Mouse (Mus musculus) lung, postnatal 4 days (tissue): Measurements from ENCODE around the gene Slamf1.
"Not testable (repeated sequence)": the region's sequence is repeated elsewhere in the genome, so short reads cannot be mapped to it uniquely, and the experiment has no call there.

ENCODE experiments used
- DNase-seq, 2 experiments: peaks; one replicate each; pipeline ENCODE4 v3.0.0; 2021

Slamf1 gene

GRCm38 (mm10) chr1:171811048-171811447, 44.1 kb downstream of the Slamf1 start:
- DNase-seq = not testable (repeated sequence)

GRCm38 (mm10) chr1:171815545-171816439, 48.9 kb downstream of the Slamf1 start:
- DNase-seq = peak in 1 of 2 experiments; percentile 39

- no peak for DNase-seq
Observed at GRCm38 (mm10) chr1:171816991-171817390, 50.1 kb downstream of the Slamf1 start.

GRCm38 (mm10) chr1:171821331-171821730, 54.4 kb downstream of the Slamf1 start:
- DNase-seq = no peak

GRCm38 (mm10) chr1:171825462-171825861, 58.5 kb downstream of the Slamf1 start:
- no peak for DNase-seq

GRCm38 (mm10) chr1:171826164-171826563, 59.2 kb downstream of the Slamf1 start:
- DNase-seq = no peak

- DNase-seq = no peak
Observed at GRCm38 (mm10) chr1:171827674-171828073, 60.7 kb downstream of the Slamf1 start.

GRCm38 (mm10) chr1:171839488-171839887, 72.6 kb downstream of the Slamf1 start, which contains the start of gene Cd84:
Gene Cd84 (plus strand): TSS chr1:171839697.
- DNase-seq = no peak

- DNase-seq = peak in 1 of 2 experiments; percentile 20
Observed at GRCm38 (mm10) chr1:171840450-171841023, 73.6 kb downstream of the Slamf1 start.

- peak in 1 of 2 experiments; percentile 34 for DNase-seq
Observed at GRCm38 (mm10) chr1:171845035-171845754, 78.3 kb downstream of the Slamf1 start.

- no peak for DNase-seq
Observed at GRCm38 (mm10) chr1:171848201-171848600, 81.3 kb downstream of the Slamf1 start.

- DNase-seq = no peak
Observed at GRCm38 (mm10) chr1:171848757-171849156, 81.8 kb downstream of the Slamf1 start.

GRCm38 (mm10) chr1:171849454-171849853, 82.5 kb downstream of the Slamf1 start:
- peak; percentile 52 to 56 for DNase-seq
